Mouse (Mus musculus) ES-Bruce4 (cell line): ENCODE measurements around the gene Suds3. TPM values are rescaled to one million over a fixed set of nuclear protein-coding genes. Genes with fewer than 3 reads are reported as not detected.

Source experiments
- H3K27ac ChIP-seq: 2 replicates; pipeline ENCODE4 v1.5.1; 2012; ENCODE audit warnings: low read length, inconsistent platforms; ENCODE audit not compliant: insufficient read depth
- H3K27me3 ChIP-seq: 2 replicates; pipeline ENCODE4 v1.6.1; 2012; ENCODE audit warnings: mild to moderate bottlenecking, low read length, inconsistent platforms; ENCODE audit not compliant: control insufficient read depth, poor library complexity, insufficient read depth, severe bottlenecking
- H3K36me3 ChIP-seq: 2 replicates; pipeline ENCODE4 v1.6.1; 2012; ENCODE audit warnings: inconsistent platforms, mild to moderate bottlenecking, low read length, moderate library complexity; ENCODE audit not compliant: control insufficient read depth, poor library complexity, insufficient read depth, severe bottlenecking
- H3K4me1 ChIP-seq: one replicate; pipeline ENCODE4 v1.8.1; 2011; ENCODE audit warnings: low read length; ENCODE audit not compliant: control insufficient read depth, insufficient read depth
- H3K4me3 ChIP-seq: 2 replicates; pipeline ENCODE4 v1.5.1; 2011; ENCODE audit warnings: low read depth, mild to moderate bottlenecking, low read length
- H3K9ac ChIP-seq: 2 replicates; pipeline ENCODE4 v1.6.1; 2012; ENCODE audit warnings: low read depth, mild to moderate bottlenecking, inconsistent platforms; ENCODE audit not compliant: poor library complexity, severe bottlenecking
- H3K9me3 ChIP-seq: replicated peaks from 2 replicates; pipeline ENCODE4 v1.6.1; 2012; ENCODE audit warnings: mild to moderate bottlenecking, low read length, inconsistent platforms; ENCODE audit not compliant: control insufficient read depth, poor library complexity, insufficient read depth, severe bottlenecking
- CTCF ChIP-seq: IDR thresholded peaks from one replicate; pipeline ENCODE4 v1.8.1; 2011; ENCODE audit warnings: low read depth, low read length
- EP300 ChIP-seq: IDR thresholded peaks from 2 replicates; pipeline ENCODE4 v1.6.1; 2011; ENCODE audit warnings: low read depth, low read length; ENCODE audit not compliant: insufficient read depth
- POLR2A ChIP-seq: IDR thresholded peaks from one replicate; pipeline ENCODE4 v1.8.1; 2011; ENCODE audit warnings: low read length; ENCODE audit not compliant: insufficient read depth
- polyA plus RNA-seq: library from polyadenylated mRNA; stranded (reverse); fragments of >200 nt; gene quantifications from 2 replicates; pipeline ENCODE4 v1.2.4, GENCODE M21; 2011; ENCODE audit warnings: low read depth; ENCODE audit not compliant: missing spikeins, insufficient read depth, insufficient read length

Gene Suds3
- polyA plus RNA-seq, 1 experiment = 76.5 TPM

DNA sequence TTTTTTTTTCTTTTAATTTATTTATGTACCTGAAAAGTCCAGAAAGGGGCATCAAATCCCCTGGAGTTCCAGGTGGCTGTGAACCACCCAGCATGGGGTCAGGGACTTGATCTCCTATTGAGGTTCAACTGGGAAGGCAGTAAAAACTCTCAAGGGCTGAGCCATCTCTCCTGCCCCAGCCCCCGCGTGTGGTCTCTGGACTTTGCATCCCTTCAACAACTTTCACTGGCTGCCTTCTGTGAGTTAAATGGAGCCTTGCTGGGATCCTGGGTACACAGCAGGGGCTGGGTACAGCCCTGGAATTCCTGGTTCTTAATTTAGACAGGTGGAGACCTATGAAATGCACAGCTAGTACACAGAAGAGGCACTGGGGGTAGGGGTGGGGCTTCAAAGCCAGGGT lies 54.7 kb downstream of the Suds3 start:
- H3K27ac ChIP-seq = no peak overlapping the region
- no peaks in the 10 kb centered on the region for H3K27me3 ChIP-seq
- no peak overlapping the region for H3K4me3 ChIP-seq
- TF ChIP-seq CTCF = no peak
- no peak for TF ChIP-seq POLR2A
- no peak for TF ChIP-seq EP300
- no peaks in the 10 kb centered on the region for H3K4me1 ChIP-seq
- H3K9ac ChIP-seq = no peak overlapping the region
- no peaks in the 10 kb centered on the region for H3K36me3 ChIP-seq
- H3K9me3 ChIP-seq = no peaks in the 10 kb centered on the region

DNA sequence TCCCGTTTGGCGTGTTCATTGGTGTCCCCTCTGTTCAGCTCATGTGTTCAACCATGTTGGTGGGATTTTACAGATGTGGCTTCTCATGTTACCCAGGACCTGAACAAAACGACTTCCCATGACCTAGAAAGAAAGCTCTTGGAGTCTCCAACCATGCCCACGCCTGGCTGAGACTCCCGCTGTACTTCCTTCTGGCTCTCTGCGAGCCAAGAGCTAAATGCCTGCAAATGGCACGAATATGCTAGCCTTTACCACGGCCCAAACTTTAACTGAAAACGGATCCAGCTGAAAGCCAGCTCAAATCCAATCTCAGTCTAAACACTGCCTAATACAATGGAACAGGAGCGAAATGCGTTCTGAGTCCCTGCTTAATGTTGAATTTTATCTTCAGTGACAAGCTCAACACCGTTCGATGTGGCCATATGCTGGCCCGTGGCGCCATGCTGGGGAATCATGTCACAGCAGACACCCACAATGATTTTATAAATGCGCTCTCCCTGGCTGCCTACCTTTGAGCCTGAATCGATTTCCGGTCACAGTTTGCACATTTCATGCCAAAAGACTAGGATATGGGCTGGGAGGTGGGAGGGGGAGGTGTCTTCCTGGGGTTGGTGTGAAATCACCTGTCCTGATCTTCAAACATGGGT lies 55.3 kb downstream of the Suds3 start:
- H3K9ac ChIP-seq = no peak overlapping the region
- H3K9me3 ChIP-seq = no peaks in the 10 kb centered on the region
- no peaks in the 10 kb centered on the region for H3K4me1 ChIP-seq
- no peak overlapping the region for H3K4me3 ChIP-seq
- H3K27me3 ChIP-seq = no peaks in the 10 kb centered on the region
- no peak for TF ChIP-seq CTCF
- no peak for TF ChIP-seq EP300
- TF ChIP-seq POLR2A = no peak
- no peaks in the 10 kb centered on the region for H3K36me3 ChIP-seq
- no peak overlapping the region for H3K27ac ChIP-seq

DNA sequence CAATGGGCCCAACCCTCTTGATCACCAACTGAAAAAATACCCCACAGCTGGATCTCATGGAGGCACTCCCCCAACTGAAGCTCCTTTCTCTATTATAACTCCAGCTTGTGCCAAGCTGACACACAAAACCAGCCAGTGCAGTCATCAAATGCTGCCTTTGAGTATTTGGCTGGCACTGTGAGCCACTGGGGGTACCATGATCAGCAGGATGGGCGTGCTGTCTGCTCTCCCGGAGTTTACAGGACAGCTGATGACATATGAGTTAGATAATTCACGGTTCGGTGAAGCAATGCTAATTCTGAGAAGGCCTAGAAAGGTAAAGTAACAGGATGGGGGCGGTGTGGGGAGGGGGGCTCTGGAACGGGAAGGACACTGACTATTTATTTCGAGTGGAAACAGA lies 66.0 kb downstream of the Suds3 start:
- TF ChIP-seq EP300 (no peak), CTCF (no peak), POLR2A (no peak)

DNA sequence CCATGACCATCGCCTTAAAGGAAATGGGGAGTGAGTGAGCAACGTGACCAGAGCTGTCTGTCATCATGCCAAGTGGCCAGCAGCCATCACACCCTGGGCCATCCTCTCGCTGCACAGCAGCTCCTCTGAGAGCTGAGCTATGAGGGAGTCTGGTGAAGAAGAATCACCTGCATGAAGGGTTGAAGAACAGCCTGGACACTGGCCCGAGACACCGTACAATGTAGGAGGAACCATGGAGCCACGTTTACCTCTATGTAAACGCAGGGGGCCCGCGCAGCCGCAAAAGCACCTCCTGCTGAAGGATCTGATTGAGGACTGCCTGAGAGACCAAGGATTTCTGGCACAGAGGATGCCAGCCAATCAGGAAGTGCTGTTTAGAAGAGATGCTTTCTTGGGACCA lies 70.8 kb downstream of the Suds3 start:
- H3K36me3 ChIP-seq = no peaks in the 10 kb centered on the region
- H3K4me3 ChIP-seq = no peak overlapping the region
- no peaks in the 10 kb centered on the region for H3K27me3 ChIP-seq
- no peak overlapping the region for H3K9ac ChIP-seq
- no peaks in the 10 kb centered on the region for H3K9me3 ChIP-seq
- no peaks in the 10 kb centered on the region for H3K4me1 ChIP-seq
- TF ChIP-seq EP300 = no peak
- TF ChIP-seq POLR2A = no peak
- no peak for TF ChIP-seq CTCF
- H3K27ac ChIP-seq = no peak overlapping the region

More for the DNA sequence above, 66.0 kb downstream of the Suds3 start:
- no peak overlapping the region for H3K27ac ChIP-seq
- H3K4me1 ChIP-seq = no peaks in the 10 kb centered on the region
- no peaks in the 10 kb centered on the region for H3K36me3 ChIP-seq
- H3K27me3 ChIP-seq = no peaks in the 10 kb centered on the region
- no peaks in the 10 kb centered on the region for H3K9me3 ChIP-seq
- no peak overlapping the region for H3K4me3 ChIP-seq
- H3K9ac ChIP-seq = no peak overlapping the region

DNA sequence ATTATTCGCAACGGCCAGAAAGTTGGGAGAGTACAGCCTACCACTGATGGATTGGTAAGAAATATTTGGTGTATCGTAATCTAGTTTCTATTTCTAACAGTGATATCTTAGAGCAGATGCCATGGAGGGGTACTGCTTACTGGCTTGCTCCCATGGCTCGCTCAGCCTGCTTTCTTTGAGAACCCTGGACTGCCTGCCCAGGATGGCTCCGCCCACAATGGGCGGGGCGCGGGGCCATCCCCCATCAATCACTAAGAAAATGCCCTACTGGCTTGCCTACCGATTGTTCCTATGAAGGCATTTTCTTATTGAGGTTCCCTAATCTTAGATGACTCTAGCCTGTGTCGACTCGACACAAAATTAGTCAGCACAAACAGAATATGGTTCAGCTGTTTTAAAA lies 73.3 kb downstream of the Suds3 start:
- Histone ChIP-seq H3K27ac (no peak overlapping the region), H3K4me1 (no peaks in the 10 kb centered on the region), H3K9me3 (no peaks in the 10 kb centered on the region), H3K27me3 (no peaks in the 10 kb centered on the region), H3K36me3 (no peaks in the 10 kb centered on the region), H3K9ac (no peak overlapping the region), H3K4me3 (no peak overlapping the region)
- no peak for TF ChIP-seq EP300
- no peak for TF ChIP-seq POLR2A
- no peak for TF ChIP-seq CTCF

Other genes with a start within 250 kb of the Suds3 start
- 23.1 and 27.3 TPM in 2 replicates for gene Taok3, start 4.0 kb upstream of the Suds3 start, polyA plus RNA-seq
- gene Pebp1, start 171.5 kb upstream of the Suds3 start, polyA plus RNA-seq = 246 and 264 TPM in 2 replicates
- gene Vsig10, start 203.0 kb upstream of the Suds3 start, polyA plus RNA-seq = 15.7 and 21.6 TPM in 2 replicates
- 49.5 and 56.1 TPM in 2 replicates for gene Wsb2, start 241.2 kb upstream of the Suds3 start, polyA plus RNA-seq